Mouse (Mus musculus): ENCODE results near the gene Cpne8. TPM values are rescaled to one million over a fixed set of nuclear protein-coding genes. Genes with fewer than 3 reads are reported as not detected.
"Not testable (repeated sequence)": the region's sequence is repeated elsewhere in the genome, so short reads cannot be mapped to it uniquely, and the experiment has no call there.

The Cpne8 gene
- polyA plus RNA-seq, 2 experiments = 0.96 to 1.1 TPM

DNA sequence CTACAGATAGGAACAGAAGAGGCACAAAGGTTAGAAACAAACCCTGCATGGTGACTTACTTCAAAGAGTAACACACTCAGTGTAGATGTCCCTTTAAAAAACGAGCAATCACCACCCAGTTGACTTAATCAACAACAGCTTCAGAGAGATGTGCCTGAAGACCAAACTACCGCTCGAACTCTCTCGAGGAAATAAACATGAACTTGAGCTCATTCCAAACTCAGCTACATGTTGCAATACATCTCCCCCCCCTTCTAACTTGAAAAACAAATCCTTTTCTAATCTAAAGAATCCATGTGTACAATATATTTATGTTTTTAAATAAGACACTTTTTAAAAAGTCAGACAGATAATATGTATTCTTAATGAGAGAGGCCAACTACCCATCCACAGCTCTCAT lies 59.5 kb downstream of the Cpne8 start:
- H3K27ac ChIP-seq = no peak overlapping the region
- ATAC-seq (ENCODE audit: insufficient read depth) = no peak
- 54% methylated on average over 4 of the region's 4 CpGs for WGBS (ENCODE audit: insufficient replicate concordance)
- H3K4me2 ChIP-seq (ENCODE audit: low read depth) = no peak overlapping the region
- no peaks in the 10 kb centered on the region for H3K36me3 ChIP-seq (replicated peaks; ENCODE audit: control insufficient read depth, insufficient read depth, low read depth)
- no peaks in the 10 kb centered on the region; the same call in 1 of the 2 replicates for H3K9me3 ChIP-seq (ENCODE audit: control insufficient read depth, low read length)
- no peaks in the 10 kb centered on the region for H3K4me1 ChIP-seq (replicated peaks; ENCODE audit: control insufficient read depth in 2 of 2, insufficient read depth in 2 of 2, low read length in 1 of 2)
- DNase-seq (ENCODE audit: low read depth in 3 of 3, low spot score in 3 of 3) = no peak
- H3K27me3 ChIP-seq (ENCODE audit: control insufficient read depth, insufficient read depth, low read length) = no peaks in the 10 kb centered on the region
- no peak overlapping the region for H3K9ac ChIP-seq (replicated peaks)
- H3K4me3 ChIP-seq (ENCODE audit: insufficient read depth in 1 of 2, low read depth in 2 of 2, low read length in 2 of 2) = no peak overlapping the region
- TF ChIP-seq CTCF (IDR thresholded peaks at IDR 0.05; ENCODE audit: low read depth) (no peak), EP300 (IDR thresholded peaks at IDR 0.05; ENCODE audit: low read depth) (no peak)

DNA sequence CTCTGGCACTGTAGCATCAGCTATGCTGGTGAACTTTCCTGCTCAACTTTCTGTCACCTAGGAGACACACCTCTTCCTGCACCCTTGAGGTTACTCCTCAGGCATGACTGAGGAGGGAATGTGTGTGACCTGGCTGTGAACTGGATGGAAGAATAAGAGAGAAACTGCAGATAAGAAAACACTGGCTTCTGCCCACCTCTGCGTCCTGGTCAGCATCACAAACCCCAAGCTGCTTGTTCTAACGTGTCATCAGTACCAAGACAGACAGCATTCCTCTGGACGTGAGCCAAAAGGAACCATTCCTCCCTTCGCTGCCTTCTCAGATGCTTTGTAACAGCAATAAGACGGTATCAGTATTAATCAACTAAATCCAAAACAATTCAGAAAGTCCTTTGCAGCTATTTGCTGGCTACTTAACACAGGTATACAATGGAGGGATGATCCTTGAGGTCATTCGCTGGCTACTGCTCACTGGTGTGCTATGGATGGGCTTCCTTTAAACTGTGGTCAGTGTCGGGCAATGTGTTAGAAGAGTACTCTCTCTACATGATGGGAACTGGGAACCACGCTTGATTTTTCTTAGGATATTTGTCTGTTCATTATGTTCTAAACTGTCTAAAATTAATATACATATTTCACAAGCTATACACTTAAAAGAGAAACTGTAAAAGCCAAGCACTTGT lies 63.0 kb downstream of the Cpne8 start:
- Histone ChIP-seq H3K36me3 (replicated peaks; ENCODE audit: control insufficient read depth, insufficient read depth, low read depth) (no peaks in the 10 kb centered on the region), H3K4me2 (ENCODE audit: low read depth) (no peak overlapping the region), H3K9ac (replicated peaks) (no peak overlapping the region), H3K4me1 (replicated peaks; ENCODE audit: control insufficient read depth in 2 of 2, insufficient read depth in 2 of 2, low read length in 1 of 2) (no peaks in the 10 kb centered on the region), H3K9me3 (ENCODE audit: control insufficient read depth, low read length) (no peaks in the 10 kb centered on the region; the same call in 1 of the 2 replicates), H3K4me3 (ENCODE audit: insufficient read depth in 1 of 2, low read depth in 2 of 2, low read length in 2 of 2) (no peak overlapping the region), H3K27ac (no peak overlapping the region), H3K27me3 (ENCODE audit: control insufficient read depth, insufficient read depth, low read length) (no peaks in the 10 kb centered on the region)
- DNase-seq (ENCODE audit: low read depth in 3 of 3, low spot score in 3 of 3) (no peak), ATAC-seq (ENCODE audit: insufficient read depth) (no peak)
- WGBS (ENCODE audit: insufficient replicate concordance) = 56% methylated on average over 8 of the region's 8 CpGs
- TF ChIP-seq EP300 (IDR thresholded peaks at IDR 0.05; ENCODE audit: low read depth) = no peak
- TF ChIP-seq CTCF (IDR thresholded peaks at IDR 0.05; ENCODE audit: low read depth) = no peak

DNA sequence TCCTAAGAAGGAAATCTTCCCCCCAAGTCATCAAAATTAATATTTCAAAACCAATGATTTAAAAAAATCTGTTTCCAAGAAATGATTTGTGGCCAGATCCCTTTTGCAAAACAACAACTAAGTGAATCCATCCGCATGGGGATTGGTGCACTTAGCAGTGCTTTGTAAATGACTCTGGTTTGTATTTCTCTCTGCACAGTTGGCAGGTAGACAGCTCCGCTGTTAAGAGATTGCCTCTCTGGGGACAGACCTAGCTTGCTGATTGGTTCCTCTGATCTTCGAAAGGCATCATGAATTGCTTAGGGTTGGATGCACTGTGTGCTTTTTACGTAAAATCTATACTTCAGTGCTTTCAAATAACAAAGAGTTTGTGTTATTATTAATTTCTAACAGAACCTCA lies 68.5 kb downstream of the Cpne8 start:
- 76% methylated on average over 4 of the region's 4 CpGs for WGBS (ENCODE audit: insufficient replicate concordance)
- ATAC-seq (ENCODE audit: insufficient read depth); H3K9ac ChIP-seq (replicated peaks); H3K9me3 ChIP-seq (ENCODE audit: control insufficient read depth, low read length); H3K36me3 ChIP-seq (replicated peaks; ENCODE audit: control insufficient read depth, insufficient read depth, low read depth); H3K27me3 ChIP-seq (ENCODE audit: control insufficient read depth, insufficient read depth, low read length); H3K4me1 ChIP-seq (replicated peaks; ENCODE audit: control insufficient read depth in 2 of 2, insufficient read depth in 2 of 2, low read length in 1 of 2); H3K27ac ChIP-seq; H3K4me3 ChIP-seq (ENCODE audit: insufficient read depth in 1 of 2, low read depth in 2 of 2, low read length in 2 of 2); DNase-seq (ENCODE audit: low read depth in 3 of 3, low spot score in 3 of 3); H3K4me2 ChIP-seq (ENCODE audit: low read depth): not testable (repeated sequence)

DNA sequence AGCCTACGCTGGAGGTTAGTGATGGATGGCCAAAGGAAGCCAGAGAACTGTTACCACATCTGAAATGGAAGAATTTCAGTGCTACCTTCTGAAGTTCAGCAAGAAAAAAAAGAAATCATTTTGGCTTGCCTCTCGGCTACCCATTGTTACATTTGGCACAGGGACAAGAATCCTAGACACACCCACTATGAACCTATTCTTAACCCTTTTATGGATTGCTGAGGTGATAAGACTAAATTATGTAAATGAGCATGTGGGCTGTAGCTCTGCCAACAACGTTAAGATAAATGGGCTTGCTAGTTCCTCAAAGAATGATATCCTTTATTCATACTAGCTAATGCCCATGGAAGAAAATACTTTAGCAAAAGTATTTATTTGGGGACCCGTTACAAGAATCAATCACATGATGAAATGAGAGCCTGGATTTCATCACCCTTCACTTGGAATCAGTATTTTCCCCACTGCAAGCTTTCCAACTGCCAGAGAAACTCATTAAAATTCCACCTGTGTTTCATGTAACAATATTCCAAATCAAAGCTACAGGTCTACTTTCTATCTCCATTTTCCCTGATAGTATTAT lies 69.3 kb downstream of the Cpne8 start:
- WGBS (ENCODE audit: insufficient replicate concordance) = 42% methylated on average over 4 of the region's 4 CpGs
- no peaks in the 10 kb centered on the region for H3K27me3 ChIP-seq (ENCODE audit: control insufficient read depth, insufficient read depth, low read length)
- H3K4me2 ChIP-seq (ENCODE audit: low read depth) = no peak overlapping the region
- DNase-seq (ENCODE audit: low read depth in 3 of 3, low spot score in 3 of 3) (no peak), ATAC-seq (ENCODE audit: insufficient read depth) (no peak)
- H3K4me3 ChIP-seq (ENCODE audit: insufficient read depth in 1 of 2, low read depth in 2 of 2, low read length in 2 of 2) = no peak overlapping the region
- H3K9me3 ChIP-seq (ENCODE audit: control insufficient read depth, low read length) = no peaks in the 10 kb centered on the region
- no peaks in the 10 kb centered on the region for H3K36me3 ChIP-seq (replicated peaks; ENCODE audit: control insufficient read depth, insufficient read depth, low read depth)
- no peak overlapping the region for H3K27ac ChIP-seq
- H3K4me1 ChIP-seq (replicated peaks; ENCODE audit: control insufficient read depth in 2 of 2, insufficient read depth in 2 of 2, low read length in 1 of 2) = no peaks in the 10 kb centered on the region
- TF ChIP-seq EP300 (IDR thresholded peaks at IDR 0.05; ENCODE audit: low read depth) (no peak), CTCF (IDR thresholded peaks at IDR 0.05; ENCODE audit: low read depth) (no peak)
- no peak overlapping the region for H3K9ac ChIP-seq (replicated peaks)

- H3K9me3 ChIP-seq (ENCODE audit: control insufficient read depth, low read length) = no peaks in the 10 kb centered on the region
These were observed 70.9 kb downstream of the Cpne8 start for GRCm38 (mm10) chr15:90608368-90608767.

More at GRCm38 (mm10) chr15:90608368-90608767, 70.9 kb downstream of the Cpne8 start:
- no peaks in the 10 kb centered on the region for H3K4me1 ChIP-seq (replicated peaks; ENCODE audit: control insufficient read depth in 2 of 2, insufficient read depth in 2 of 2, low read length in 1 of 2)
- WGBS (ENCODE audit: insufficient replicate concordance) = 50% methylated on average over 3 of the region's 3 CpGs
- H3K9ac ChIP-seq (replicated peaks) = no peak overlapping the region
- TF ChIP-seq CTCF (IDR thresholded peaks at IDR 0.05; ENCODE audit: low read depth) (no peak), EP300 (IDR thresholded peaks at IDR 0.05; ENCODE audit: low read depth) (no peak)
- no peak overlapping the region for H3K4me3 ChIP-seq (ENCODE audit: insufficient read depth in 1 of 2, low read depth in 2 of 2, low read length in 2 of 2)
- no peak for ATAC-seq (ENCODE audit: insufficient read depth)
- no peak overlapping the region for H3K27ac ChIP-seq
- no peaks in the 10 kb centered on the region for H3K36me3 ChIP-seq (replicated peaks; ENCODE audit: control insufficient read depth, insufficient read depth, low read depth)
- no peak overlapping the region for H3K4me2 ChIP-seq (ENCODE audit: low read depth)
- no peaks in the 10 kb centered on the region for H3K27me3 ChIP-seq (ENCODE audit: control insufficient read depth, insufficient read depth, low read length)
- no peak for DNase-seq (ENCODE audit: low read depth in 3 of 3, low spot score in 3 of 3)

Data from liver, embryonic 14.5 days (tissue).